Mouse (Mus musculus) midbrain, embryonic 16.5 days (tissue): ENCODE results near the gene Mre11a. TPM values are rescaled to one million over a fixed set of nuclear protein-coding genes. Genes with fewer than 3 reads are reported as not detected.
"Not testable (repeated sequence)": the region's sequence is repeated elsewhere in the genome, so short reads cannot be mapped to it uniquely, and the experiment has no call there.

Source experiments
- ATAC-seq: fragments of 200-750 bp; cut with Nextera tagmentation; 2 replicates; pipeline ENCODE4 v1.8.0; 2017; ENCODE audit warnings: moderate TSS enrichment
- H3K27ac ChIP-seq: fragments of 300-500 bp; sonication (generic); 2 replicates; pipeline ENCODE4 v1.5.1; 2014; ENCODE audit warnings: mild to moderate bottlenecking, low read length, mixed read lengths
- H3K27me3 ChIP-seq: fragments of 300-500 bp; sonication (generic); 2 replicates; pipeline ENCODE4 v1.6.1; 2014; ENCODE audit warnings: low read depth, low read length, mixed read lengths; ENCODE audit not compliant: control insufficient read depth, insufficient read depth
- H3K36me3 ChIP-seq: fragments of 300-500 bp; sonication (generic); 2 replicates; pipeline ENCODE4 v1.6.1; 2014; ENCODE audit warnings: mild to moderate bottlenecking, low read length, moderate library complexity, mixed read lengths; ENCODE audit not compliant: control insufficient read depth, insufficient read depth
- H3K4me1 ChIP-seq: fragments of 300-500 bp; sonication (generic); 2 replicates; pipeline ENCODE4 v1.6.1; 2014; ENCODE audit warnings: mild to moderate bottlenecking, low read length, mixed read lengths; ENCODE audit not compliant: control insufficient read depth, insufficient read depth
- H3K4me2 ChIP-seq: fragments of 300-500 bp; sonication (generic); 2 replicates; pipeline ENCODE4 v1.6.1; 2014; ENCODE audit warnings: mild to moderate bottlenecking, low read length, mixed read lengths
- H3K4me3 ChIP-seq: fragments of 300-500 bp; sonication (generic); 2 replicates; pipeline ENCODE4 v1.5.1; 2014; ENCODE audit warnings: low read depth, mild to moderate bottlenecking, low read length, moderate library complexity, mixed read lengths
- H3K9ac ChIP-seq: fragments of 300-500 bp; sonication (generic); 2 replicates; pipeline ENCODE4 v1.6.1; 2014; ENCODE audit warnings: low read depth, low read length, mixed read lengths
- H3K9me3 ChIP-seq: fragments of 300-500 bp; sonication (generic); replicated peaks from 2 replicates; pipeline ENCODE4 v1.6.1; 2014; ENCODE audit warnings: mild to moderate bottlenecking, low read length, mixed read lengths; ENCODE audit not compliant: control insufficient read depth, poor library complexity, severe bottlenecking
- WGBS: fragments of 180-500 bp; shearing (Covaris S2); extraction: QIAGEN DNeasy Blood & Tissue Kit; methylation state at CpG from one replicate; pipeline ENCODE4 v1.1.7; 2014; 5-methylcytosine and 5-hydroxymethylcytosine counted together
- polyA plus RNA-seq: library from polyadenylated mRNA; unstranded; fragments of >200 nt; fragmentation: Nextera tagmentation; extraction: Ambion mirVana; gene quantifications from 2 replicates; pipeline ENCODE4 v1.2.1, GENCODE M21; 2015

Gene Mre11a
- polyA plus RNA-seq, 1 experiment from 2014 or later: 10.5 TPM

DNA sequence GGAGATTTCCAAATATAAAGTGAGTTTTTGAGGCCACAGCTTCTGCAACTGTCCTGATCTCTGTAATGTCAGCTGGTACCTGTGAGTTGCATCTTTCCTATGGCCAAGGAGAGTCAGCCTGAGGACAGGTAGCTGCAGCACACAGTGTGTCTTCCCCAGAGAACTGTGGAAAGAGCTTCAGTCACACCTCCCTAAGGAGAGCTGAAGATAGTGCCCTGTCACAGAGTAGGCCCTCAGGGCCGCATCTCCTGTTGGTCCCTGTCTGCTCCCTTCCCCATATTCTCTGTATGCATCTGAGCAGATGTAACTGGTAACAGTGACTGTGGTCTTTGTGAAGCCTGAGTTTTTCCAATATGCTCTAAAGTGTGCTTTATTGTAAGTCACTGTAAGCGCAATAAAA, 85.9 kb downstream of the Mre11a start:
- no peak overlapping the region for H3K27ac ChIP-seq
- 0 out of 2 replicates have a peak, but pooled peaks cover 2% of the 10 kb centered on the region for H3K27me3 ChIP-seq
- H3K36me3 ChIP-seq: no peaks in the 10 kb centered on the region
- peaks cover 6% of the 10 kb centered on the region; the same call in 1 of the 2 replicates for H3K4me1 ChIP-seq
- no peak overlapping the region for H3K9ac ChIP-seq
- no peak for ATAC-seq
- H3K9me3 ChIP-seq: no peaks in the 10 kb centered on the region
- no peak overlapping the region for H3K4me3 ChIP-seq
- H3K4me2 ChIP-seq: no peak overlapping the region
- 87% methylated on average over 2 of the region's 2 CpGs for WGBS

DNA sequence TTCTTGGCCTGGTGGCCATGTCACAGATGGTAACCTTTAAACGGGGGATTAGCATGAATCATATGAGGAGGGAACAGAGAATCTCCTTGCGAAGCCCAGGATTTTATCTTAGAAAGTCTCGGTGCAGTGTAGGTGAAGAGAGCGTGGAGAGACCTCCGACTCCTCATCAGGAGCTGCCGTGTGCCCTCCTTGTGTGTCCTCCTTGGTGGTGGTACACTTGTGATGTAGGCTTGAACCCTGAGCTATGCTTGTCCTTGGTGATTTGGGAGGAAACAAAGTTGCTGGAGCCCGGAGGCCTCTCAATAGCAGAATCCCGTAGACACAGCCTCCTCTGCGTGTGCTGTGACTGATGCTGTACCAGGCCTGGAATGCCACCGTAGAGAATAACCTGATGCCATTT, 86.3 kb downstream of the Mre11a start:
- no peak for ATAC-seq
- Histone ChIP-seq H3K36me3 (no peaks in the 10 kb centered on the region), H3K9me3 (no peaks in the 10 kb centered on the region), H3K27ac (no peak overlapping the region), H3K9ac (no peak overlapping the region), H3K4me3 (no peak overlapping the region), H3K27me3 (0 out of 2 replicates have a peak, but pooled peaks cover 2% of the 10 kb centered on the region), H3K4me2 (no peak overlapping the region), H3K4me1 (peaks cover 6% of the 10 kb centered on the region; the same call in 1 of the 2 replicates)
- 87% methylated on average over 10 of the region's 10 CpGs for WGBS

DNA sequence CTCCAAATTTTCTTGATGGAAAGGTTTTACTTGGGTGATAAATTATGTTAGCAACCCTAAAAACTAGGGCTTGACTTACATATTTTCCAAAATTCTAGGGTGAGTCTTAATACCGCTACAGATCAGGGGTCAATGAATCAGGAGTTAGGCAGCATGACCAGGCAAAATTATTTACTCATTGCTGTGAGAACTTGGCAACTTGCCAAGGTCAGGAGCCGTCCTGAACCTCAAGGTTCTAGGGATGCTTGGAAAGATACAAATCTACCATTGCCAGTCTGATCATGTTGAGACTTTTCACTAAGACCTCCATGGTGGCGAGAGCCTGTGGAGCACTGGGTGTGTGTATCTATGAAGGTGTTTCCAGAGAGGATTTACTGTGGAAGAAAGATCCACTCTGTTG, 87.1 kb downstream of the Mre11a start:
- Histone ChIP-seq H3K4me2 (no peak overlapping the region), H3K9ac (no peak overlapping the region), H3K27me3 (no peaks in the 10 kb centered on the region), H3K4me3 (no peak overlapping the region), H3K4me1 (peaks cover 6% of the 10 kb centered on the region; the same call in 1 of the 2 replicates), H3K27ac (no peak overlapping the region), H3K9me3 (no peaks in the 10 kb centered on the region), H3K36me3 (no peaks in the 10 kb centered on the region)
- ATAC-seq: 0 out of 2 replicates have a peak, but pooled peaks have one; percentile 1
- 54% methylated on average over 3 of the region's 3 CpGs for WGBS

DNA sequence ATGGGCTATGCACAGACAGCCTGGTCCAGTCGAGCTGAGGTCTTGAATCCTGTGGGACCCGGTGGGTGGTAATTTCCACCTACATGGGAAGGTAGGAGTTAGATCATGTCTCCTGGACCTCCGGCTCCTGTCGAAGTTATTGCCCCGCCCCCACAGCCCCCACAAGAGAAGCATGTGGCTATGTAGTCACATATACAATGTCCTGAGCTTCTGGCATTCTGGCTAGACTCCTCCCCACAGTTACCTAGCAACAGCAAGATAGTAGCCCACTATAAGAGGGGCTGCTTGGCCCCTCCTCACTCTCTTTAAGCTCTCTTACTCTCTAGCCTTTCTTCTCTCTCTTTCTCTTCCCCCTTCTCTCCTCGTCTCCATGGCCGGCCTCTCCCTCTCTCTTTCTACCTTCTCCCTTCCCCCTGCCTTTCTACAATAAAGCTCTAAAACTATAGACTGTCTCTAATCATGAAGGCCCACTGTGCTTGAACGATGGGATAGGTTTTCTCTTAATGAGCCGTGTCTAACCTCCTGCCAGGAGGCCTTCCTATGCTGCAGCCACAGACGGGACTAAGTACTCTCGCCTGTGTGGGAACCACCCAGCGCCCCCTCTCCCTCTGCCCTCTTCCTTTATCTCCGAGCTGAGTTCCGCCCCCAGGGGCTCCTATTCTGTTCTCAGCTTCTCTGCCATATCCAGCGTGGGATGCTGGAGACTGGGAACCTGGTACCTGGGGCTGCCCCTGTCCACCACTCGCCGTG, 87.9 kb downstream of the Mre11a start:
- H3K4me1 ChIP-seq: peaks cover 6% of the 10 kb centered on the region; the same call in 1 of the 2 replicates
- H3K4me3 ChIP-seq: no peak overlapping the region
- no peaks in the 10 kb centered on the region for H3K9me3 ChIP-seq
- H3K36me3 ChIP-seq: no peaks in the 10 kb centered on the region
- ATAC-seq: peak; percentile 88
- H3K27me3 ChIP-seq: no peaks in the 10 kb centered on the region
- H3K4me2 ChIP-seq: peak overlapping the region; percentile 4; the same call in 1 of the 2 replicates
- WGBS: 20% methylated on average over 16 of the region's 17 CpGs
- H3K9ac ChIP-seq: no peak overlapping the region
- no peak overlapping the region for H3K27ac ChIP-seq

DNA sequence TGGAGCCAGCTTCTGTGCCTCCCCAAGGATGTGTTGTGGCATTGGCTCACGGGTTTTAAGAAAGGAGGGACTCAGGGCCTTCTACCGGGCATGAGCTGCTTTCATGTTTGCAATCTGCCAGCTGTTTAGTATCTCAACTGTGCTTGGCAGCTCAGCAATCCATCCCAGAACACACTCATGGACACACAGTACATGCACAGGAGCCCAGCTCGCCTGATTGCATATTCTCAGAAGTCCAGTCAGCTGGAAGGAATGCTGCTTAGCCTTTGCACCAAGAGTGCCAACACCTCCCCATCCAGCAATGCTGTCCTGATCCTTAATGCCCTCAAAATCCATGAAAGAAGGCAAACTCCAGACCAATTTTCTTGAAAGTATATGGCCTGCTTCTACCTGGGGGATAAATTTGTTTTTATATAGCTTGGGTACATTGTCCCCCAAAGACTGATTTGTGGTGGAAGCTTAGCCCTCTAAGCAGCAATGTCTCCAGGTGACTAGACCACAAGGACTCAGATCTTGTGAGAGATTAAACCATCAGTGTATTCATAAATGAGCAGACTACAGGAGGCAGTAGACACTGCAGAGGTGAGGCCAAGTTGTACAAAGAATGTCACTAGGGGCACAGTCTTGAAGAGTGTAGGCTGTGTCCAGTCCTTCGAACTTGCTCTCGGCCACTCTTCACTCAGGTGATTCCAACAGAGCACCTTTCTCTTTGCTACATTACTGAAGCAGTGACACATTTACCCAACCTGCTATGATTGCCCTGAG, 91.5 kb downstream of the Mre11a start:
- Histone ChIP-seq H3K27me3 (no peaks in the 10 kb centered on the region), H3K9ac (no peak overlapping the region), H3K4me2 (no peak overlapping the region), H3K9me3 (no peaks in the 10 kb centered on the region), H3K27ac (no peak overlapping the region), H3K4me3 (no peak overlapping the region), H3K36me3 (no peaks in the 10 kb centered on the region), H3K4me1 (peaks cover 6% of the 10 kb centered on the region; the same call in 1 of the 2 replicates)
- ATAC-seq: no peak
- 71% methylated on average over 5 of the region's 5 CpGs for WGBS

DNA sequence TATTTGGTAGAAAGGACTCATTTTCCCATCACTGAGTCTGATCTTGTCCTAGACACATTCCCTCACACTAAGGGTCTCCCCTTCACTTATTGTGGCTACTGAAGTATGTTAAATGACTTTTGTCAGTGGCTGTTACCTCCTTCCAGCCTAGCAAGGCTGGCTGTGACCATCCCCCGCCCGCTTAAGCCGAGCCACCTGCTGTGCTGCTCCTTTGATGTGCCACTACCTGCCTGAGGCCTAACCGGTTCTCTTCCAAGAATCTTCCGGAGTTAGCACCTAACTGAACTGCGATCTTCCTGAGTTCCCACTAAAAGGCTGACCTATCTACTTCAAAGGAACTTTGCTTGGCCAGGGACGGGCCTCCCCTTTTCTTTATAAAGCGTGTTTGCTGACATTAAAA, 92.1 kb downstream of the Mre11a start:
- not testable (repeated sequence) for H3K27me3 ChIP-seq, H3K4me3 ChIP-seq, H3K27ac ChIP-seq, H3K4me1 ChIP-seq, H3K36me3 ChIP-seq, H3K4me2 ChIP-seq, H3K9me3 ChIP-seq, ATAC-seq, H3K9ac ChIP-seq
- 25% methylated on average over 8 of the region's 8 CpGs for WGBS

DNA sequence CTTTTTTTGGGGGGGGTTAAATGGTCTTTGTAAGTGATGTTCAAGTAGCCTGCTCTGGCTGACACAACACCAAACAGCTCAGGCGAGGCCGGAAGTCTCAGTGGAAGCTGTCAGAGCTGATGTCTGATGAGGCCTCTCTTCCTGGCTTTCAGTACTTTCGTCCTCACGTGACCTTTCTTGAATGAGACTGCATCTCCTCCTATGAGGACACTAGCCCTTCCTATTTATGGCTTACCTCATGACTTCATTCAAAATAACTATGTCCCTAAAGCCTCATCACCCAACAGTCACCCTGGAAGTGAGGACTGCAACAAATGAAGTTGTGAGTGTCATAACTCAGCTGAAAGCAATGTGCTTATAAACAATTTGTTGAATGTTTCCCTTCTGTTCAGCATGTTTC, 100.2 kb downstream of the Mre11a start:
- Histone ChIP-seq H3K4me2 (no peak overlapping the region), H3K27me3 (no peaks in the 10 kb centered on the region)
- 86% methylated on average over 4 of the region's 4 CpGs for WGBS

DNA sequence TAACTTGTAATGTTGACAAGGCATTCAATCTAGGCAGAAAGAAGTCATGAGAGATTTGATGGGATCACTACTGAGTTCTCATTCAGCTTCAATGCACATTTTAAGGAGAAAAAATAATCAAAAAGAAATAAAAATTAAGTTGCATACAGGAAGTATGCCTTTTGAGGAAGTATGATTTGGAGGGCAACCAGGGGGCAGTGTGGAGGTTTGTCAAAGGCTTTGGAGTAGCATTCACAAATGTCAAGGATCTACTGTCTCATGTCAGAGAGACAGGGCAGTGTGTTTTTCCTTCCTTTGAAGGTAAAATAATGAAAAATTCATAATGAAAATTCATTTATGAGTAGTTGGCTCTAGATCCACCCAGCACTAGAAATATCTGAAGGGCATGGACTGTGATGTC, 100.7 kb downstream of the Mre11a start:
- H3K9ac ChIP-seq: no peak overlapping the region
- no peaks in the 10 kb centered on the region for H3K27me3 ChIP-seq
- H3K4me2 ChIP-seq: no peak overlapping the region
- no peak overlapping the region for H3K4me3 ChIP-seq
- H3K9me3 ChIP-seq: no peaks in the 10 kb centered on the region
- H3K36me3 ChIP-seq: no peaks in the 10 kb centered on the region
- ATAC-seq: no peak
- H3K27ac ChIP-seq: no peak overlapping the region
- no peaks in the 10 kb centered on the region for H3K4me1 ChIP-seq

More for the DNA sequence above, 100.2 kb downstream of the Mre11a start:
- Histone ChIP-seq H3K4me1 (no peaks in the 10 kb centered on the region), H3K4me3 (no peak overlapping the region), H3K27ac (no peak overlapping the region), H3K36me3 (no peaks in the 10 kb centered on the region), H3K9ac (no peak overlapping the region), H3K9me3 (no peaks in the 10 kb centered on the region)
- no peak for ATAC-seq

DNA sequence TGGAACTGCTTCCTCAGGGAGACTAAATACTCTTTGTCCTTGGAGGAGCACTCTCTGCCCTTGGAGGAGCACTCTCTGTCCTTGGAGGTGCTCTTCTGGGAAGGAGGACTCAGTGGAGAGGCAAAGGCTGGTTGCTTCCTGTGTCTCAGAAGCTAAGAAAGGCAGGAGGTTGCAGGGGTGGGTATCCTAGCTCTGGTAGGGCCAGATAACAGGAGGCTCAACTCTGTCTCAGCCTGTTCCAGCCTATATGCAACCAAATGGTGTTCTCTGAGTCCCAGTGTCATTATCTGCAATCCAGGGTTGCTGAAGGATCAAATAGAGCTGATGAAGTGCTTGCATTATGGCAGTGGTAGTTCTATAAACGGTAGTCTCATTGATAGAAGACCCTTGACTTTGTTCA, 101.5 kb downstream of the Mre11a start:
- H3K27me3 ChIP-seq: no peaks in the 10 kb centered on the region
- H3K9me3 ChIP-seq: no peaks in the 10 kb centered on the region
- 84% methylated on average over 1 of the region's 1 CpGs for whole genome bisulfite sequencing
- no peak overlapping the region for H3K4me3 ChIP-seq
- ATAC-seq: no peak
- H3K9ac ChIP-seq: no peak overlapping the region
- no peaks in the 10 kb centered on the region for H3K4me1 ChIP-seq
- no peak overlapping the region for H3K27ac ChIP-seq
- no peaks in the 10 kb centered on the region for H3K36me3 ChIP-seq
- H3K4me2 ChIP-seq: no peak overlapping the region
